Mouse (Mus musculus) limb, embryonic 13.5 days (tissue): ENCODE results near the gene Rad51b. TPM values are rescaled to one million over a fixed set of nuclear protein-coding genes. Genes with fewer than 3 reads are reported as not detected.

ENCODE experiments used
- ATAC-seq: fragments of 200-750 bp; cut with Nextera tagmentation; 2 replicates; pipeline ENCODE4 v1.8.0; 2017; ENCODE audit warnings: low read depth, moderate number of reproducible peaks, moderate TSS enrichment; ENCODE audit not compliant: low FRiP score
- H3K27ac ChIP-seq: fragments of 300-500 bp; sonication (generic); 2 replicates; pipeline ENCODE4 v1.5.1; 2015; ENCODE audit warnings: inconsistent platforms, mild to moderate bottlenecking, moderate library complexity
- H3K27me3 ChIP-seq: fragments of 300-500 bp; sonication (generic); 2 replicates; pipeline ENCODE4 v1.6.1; 2015; ENCODE audit warnings: mild to moderate bottlenecking, inconsistent platforms
- H3K36me3 ChIP-seq: fragments of 300-500 bp; sonication (generic); 2 replicates; pipeline ENCODE4 v1.6.1; 2015; ENCODE audit warnings: inconsistent platforms, mild to moderate bottlenecking, moderate library complexity
- H3K4me1 ChIP-seq: fragments of 300-500 bp; sonication (generic); 2 replicates; pipeline ENCODE4 v1.6.1; 2015; ENCODE audit warnings: inconsistent platforms
- H3K4me2 ChIP-seq: fragments of 300-500 bp; sonication (generic); replicated peaks from 2 replicates; pipeline ENCODE4 v1.6.1; 2015; ENCODE audit warnings: inconsistent platforms, mild to moderate bottlenecking, moderate library complexity
- H3K4me3 ChIP-seq: fragments of 300-500 bp; sonication (generic); 2 replicates; pipeline ENCODE4 v1.5.1; 2015; ENCODE audit warnings: moderate library complexity, mild to moderate bottlenecking, inconsistent platforms
- H3K9ac ChIP-seq: fragments of 300-500 bp; sonication (generic); 2 replicates; pipeline ENCODE4 v1.6.1; 2015; ENCODE audit warnings: mild to moderate bottlenecking, inconsistent platforms
- H3K9me3 ChIP-seq: fragments of 300-500 bp; sonication (generic); 2 replicates; pipeline ENCODE4 v1.6.1; 2016; ENCODE audit warnings: inconsistent platforms
- WGBS: fragments of 180-500 bp; shearing (Covaris S2); methylation state at CpG from one replicate; pipeline ENCODE4 v1.1.7; 2015; 5-methylcytosine and 5-hydroxymethylcytosine counted together
- polyA plus RNA-seq: library from polyadenylated mRNA; unstranded; fragments of >200 nt; fragmentation: Nextera tagmentation; extraction: Ambion mirVana; gene quantifications from 2 replicates; pipeline ENCODE4 v1.2.1, GENCODE M21; 2015

Gene Rad51b
- polyA plus RNA-seq, 1 experiment from 2014 or later: 7.6 TPM

GRCm38 (mm10) chr12:79842319-79842718 is 545.2 kb downstream of the Rad51b start:
- Histone ChIP-seq H3K4me1 (peaks cover 95% of the 10 kb centered on the region), H3K9me3 (no peaks in the 10 kb centered on the region), H3K9ac (no peak overlapping the region), H3K27me3 (no peaks in the 10 kb centered on the region), H3K36me3 (no peaks in the 10 kb centered on the region), H3K27ac (peak overlapping the region; percentile 69), H3K4me2 (no peak overlapping the region), H3K4me3 (no peak overlapping the region)
- WGBS: 32% methylated on average over 7 of the region's 7 CpGs
- peak; percentile 49; the same call in 1 of the 2 replicates for ATAC-seq

- H3K27ac ChIP-seq: peak overlapping the region; percentile 69; the same call in 1 of the 2 replicates
- no peaks in the 10 kb centered on the region for H3K36me3 ChIP-seq
- WGBS: 66% methylated on average over 11 of the region's 11 CpGs
- no peak overlapping the region; the same call in 1 of the 2 replicates for H3K9ac ChIP-seq
- ATAC-seq: no peak
- H3K9me3 ChIP-seq: no peaks in the 10 kb centered on the region
- no peak overlapping the region for H3K4me3 ChIP-seq
- H3K27me3 ChIP-seq: no peaks in the 10 kb centered on the region
- H3K4me2 ChIP-seq: no peak overlapping the region
- peaks cover 98% of the 10 kb centered on the region for H3K4me1 ChIP-seq
These were observed 545.9 kb downstream of the Rad51b start for GRCm38 (mm10) chr12:79843002-79843401.

- Histone ChIP-seq H3K4me3 (no peak overlapping the region), H3K27ac (peak overlapping the region; percentile 69; the same call in 1 of the 2 replicates), H3K4me2 (no peak overlapping the region), H3K36me3 (no peaks in the 10 kb centered on the region), H3K4me1 (peaks cover 98% of the 10 kb centered on the region), H3K9me3 (no peaks in the 10 kb centered on the region), H3K27me3 (no peaks in the 10 kb centered on the region), H3K9ac (no peak overlapping the region; the same call in 1 of the 2 replicates)
- no peak for ATAC-seq
- 25% methylated on average over 6 of the region's 6 CpGs for WGBS
These were observed 546.4 kb downstream of the Rad51b start for GRCm38 (mm10) chr12:79843496-79843895.

- WGBS: 13% methylated on average over 7 of the region's 7 CpGs
- H3K36me3 ChIP-seq: no peaks in the 10 kb centered on the region
- H3K4me3 ChIP-seq: no peak overlapping the region
- no peaks in the 10 kb centered on the region for H3K27me3 ChIP-seq
- 0 out of 2 replicates have a peak overlapping the region, but pooled peaks have one; percentile 4 for H3K4me2 ChIP-seq
- H3K27ac ChIP-seq: peak overlapping the region; percentile 85
- peak; percentile 41 for ATAC-seq
- H3K4me1 ChIP-seq: peaks cover 88% of the 10 kb centered on the region
- no peak overlapping the region for H3K9ac ChIP-seq
- no peaks in the 10 kb centered on the region for H3K9me3 ChIP-seq
These were observed 549.4 kb downstream of the Rad51b start for GRCm38 (mm10) chr12:79846247-79847151.

DNA sequence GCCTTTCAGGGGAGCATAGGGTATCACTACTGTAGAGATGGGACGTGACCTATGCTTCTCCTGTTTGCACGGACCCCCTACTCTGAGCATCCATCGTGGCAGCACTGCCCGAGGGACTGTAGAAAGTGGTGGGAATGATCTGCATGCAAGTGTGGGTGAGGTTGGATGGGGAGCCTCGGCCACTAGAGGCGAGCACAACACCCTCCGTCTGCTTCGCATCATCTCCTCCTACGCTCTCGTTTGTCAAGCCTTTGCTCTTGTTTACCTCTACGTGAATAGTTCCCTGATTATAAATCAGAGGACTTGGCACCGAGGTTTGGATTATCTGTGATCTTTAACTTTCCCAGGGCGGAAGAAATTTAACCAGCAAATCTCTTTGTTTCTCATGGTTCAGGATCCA is 551.5 kb downstream of the Rad51b start:
- peak overlapping the region; percentile 49; the same call in 1 of the 2 replicates for H3K27ac ChIP-seq

DNA sequence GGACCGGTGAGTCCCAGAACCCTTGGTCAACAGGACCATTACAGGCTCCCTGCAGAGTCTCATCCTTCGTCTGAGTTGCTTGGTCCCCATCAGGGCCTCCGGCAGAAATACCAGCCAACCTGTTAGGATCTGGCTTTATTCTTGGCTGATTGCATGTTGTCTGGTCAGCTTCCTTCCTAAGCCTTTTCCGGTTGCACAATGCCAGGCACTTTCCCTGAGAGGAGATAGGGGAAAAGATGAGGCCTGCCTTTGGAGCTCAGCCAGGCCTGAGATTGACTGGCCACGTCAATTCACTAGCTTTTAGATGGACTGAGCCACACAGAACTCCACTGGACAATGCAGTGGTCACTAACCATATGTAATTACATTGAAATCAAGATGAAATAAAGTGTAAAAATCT is 552.9 kb downstream of the Rad51b start:
- Histone ChIP-seq H3K4me1 (peaks cover 65% of the 10 kb centered on the region), H3K27ac (no peak overlapping the region)

More for the DNA sequence above, 551.5 kb downstream of the Rad51b start:
- peaks cover 5% of the 10 kb centered on the region for H3K9me3 ChIP-seq
- no peaks in the 10 kb centered on the region for H3K36me3 ChIP-seq
- no peak overlapping the region for H3K4me2 ChIP-seq
- no peak for ATAC-seq
- H3K4me1 ChIP-seq: peaks cover 70% of the 10 kb centered on the region
- WGBS: 39% methylated on average over 13 of the region's 13 CpGs
- H3K4me3 ChIP-seq: no peak overlapping the region
- no peak overlapping the region for H3K9ac ChIP-seq
- H3K27me3 ChIP-seq: no peaks in the 10 kb centered on the region

DNA sequence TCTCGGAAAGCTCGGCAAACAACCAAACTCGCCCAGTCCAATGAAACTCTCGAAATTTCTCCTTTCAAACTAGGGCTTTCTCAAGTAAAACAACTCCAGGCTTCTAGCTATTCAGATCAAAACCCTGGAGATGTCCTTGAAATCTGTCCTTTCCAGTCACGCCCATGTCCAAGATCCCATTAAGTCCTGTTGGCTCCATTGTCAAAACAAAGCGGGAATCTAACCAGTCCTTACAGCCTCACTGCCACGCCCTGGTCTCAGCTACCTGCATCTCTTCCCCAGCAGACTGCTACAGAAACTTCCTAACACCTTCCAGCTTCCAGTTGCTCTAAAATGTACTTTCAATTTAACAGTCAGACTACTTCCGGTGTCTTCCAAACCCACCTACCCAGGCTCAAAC is 554.8 kb downstream of the Rad51b start:
- ATAC-seq: no peak
- Histone ChIP-seq H3K9me3 (peaks cover 5% of the 10 kb centered on the region), H3K36me3 (no peaks in the 10 kb centered on the region), H3K4me3 (no peak overlapping the region), H3K9ac (no peak overlapping the region), H3K4me2 (no peak overlapping the region), H3K27me3 (no peaks in the 10 kb centered on the region), H3K27ac (no peak overlapping the region), H3K4me1 (peaks cover 65% of the 10 kb centered on the region)
- 93% methylated on average over 8 of the region's 8 CpGs for WGBS

More for the DNA sequence above, 552.9 kb downstream of the Rad51b start:
- Histone ChIP-seq H3K36me3 (no peaks in the 10 kb centered on the region), H3K9ac (no peak overlapping the region), H3K9me3 (peaks cover 5% of the 10 kb centered on the region), H3K27me3 (no peaks in the 10 kb centered on the region), H3K4me2 (no peak overlapping the region), H3K4me3 (no peak overlapping the region)
- 72% methylated on average over 5 of the region's 5 CpGs for WGBS
- ATAC-seq: no peak

- Histone ChIP-seq H3K9me3 (peaks cover 5% of the 10 kb centered on the region), H3K4me2 (no peak overlapping the region), H3K4me3 (no peak overlapping the region), H3K9ac (no peak overlapping the region), H3K36me3 (no peaks in the 10 kb centered on the region), H3K27ac (no peak overlapping the region), H3K27me3 (no peaks in the 10 kb centered on the region), H3K4me1 (peaks cover 65% of the 10 kb centered on the region)
- 96% methylated on average over 4 of the region's 4 CpGs for WGBS
- no peak for ATAC-seq
These were observed 555.5 kb downstream of the Rad51b start for GRCm38 (mm10) chr12:79852606-79853005.

- H3K27me3 ChIP-seq: no peaks in the 10 kb centered on the region
- no peak overlapping the region for H3K4me2 ChIP-seq
- WGBS: 63% methylated on average over 5 of the region's 5 CpGs
- peaks cover 5% of the 10 kb centered on the region for H3K9me3 ChIP-seq
- no peak overlapping the region for H3K4me3 ChIP-seq
- H3K27ac ChIP-seq: no peak overlapping the region
- H3K36me3 ChIP-seq: no peaks in the 10 kb centered on the region
- peaks cover 63% of the 10 kb centered on the region for H3K4me1 ChIP-seq
- no peak overlapping the region for H3K9ac ChIP-seq
- ATAC-seq: no peak
These were observed 556.9 kb downstream of the Rad51b start for GRCm38 (mm10) chr12:79853901-79854490.

DNA sequence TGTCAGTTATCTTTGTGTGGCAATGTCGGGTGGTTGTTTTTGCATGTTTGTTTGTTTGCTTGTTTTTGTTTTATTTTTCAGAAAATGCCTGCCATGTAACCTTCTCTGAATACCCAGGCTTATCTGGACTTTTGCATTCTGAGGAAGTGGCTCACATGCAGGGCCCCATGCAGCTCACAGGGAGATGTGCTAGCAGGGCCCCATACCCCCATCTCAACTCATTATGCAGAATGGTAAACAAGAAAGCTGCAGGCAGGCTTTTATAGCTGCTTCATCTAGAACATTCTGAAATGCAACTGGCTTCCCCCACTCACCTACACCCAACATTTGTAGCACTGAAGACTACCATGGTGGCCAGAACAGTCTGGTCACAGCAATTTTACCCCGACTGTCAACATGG is 557.4 kb downstream of the Rad51b start:
- Histone ChIP-seq H3K9me3 (peaks cover 5% of the 10 kb centered on the region), H3K9ac (no peak overlapping the region), H3K27ac (no peak overlapping the region), H3K27me3 (no peaks in the 10 kb centered on the region), H3K4me3 (no peak overlapping the region), H3K4me2 (no peak overlapping the region), H3K4me1 (peaks cover 64% of the 10 kb centered on the region), H3K36me3 (no peaks in the 10 kb centered on the region)
- ATAC-seq: no peak
- WGBS: 85% methylated on average over 2 of the region's 2 CpGs

DNA sequence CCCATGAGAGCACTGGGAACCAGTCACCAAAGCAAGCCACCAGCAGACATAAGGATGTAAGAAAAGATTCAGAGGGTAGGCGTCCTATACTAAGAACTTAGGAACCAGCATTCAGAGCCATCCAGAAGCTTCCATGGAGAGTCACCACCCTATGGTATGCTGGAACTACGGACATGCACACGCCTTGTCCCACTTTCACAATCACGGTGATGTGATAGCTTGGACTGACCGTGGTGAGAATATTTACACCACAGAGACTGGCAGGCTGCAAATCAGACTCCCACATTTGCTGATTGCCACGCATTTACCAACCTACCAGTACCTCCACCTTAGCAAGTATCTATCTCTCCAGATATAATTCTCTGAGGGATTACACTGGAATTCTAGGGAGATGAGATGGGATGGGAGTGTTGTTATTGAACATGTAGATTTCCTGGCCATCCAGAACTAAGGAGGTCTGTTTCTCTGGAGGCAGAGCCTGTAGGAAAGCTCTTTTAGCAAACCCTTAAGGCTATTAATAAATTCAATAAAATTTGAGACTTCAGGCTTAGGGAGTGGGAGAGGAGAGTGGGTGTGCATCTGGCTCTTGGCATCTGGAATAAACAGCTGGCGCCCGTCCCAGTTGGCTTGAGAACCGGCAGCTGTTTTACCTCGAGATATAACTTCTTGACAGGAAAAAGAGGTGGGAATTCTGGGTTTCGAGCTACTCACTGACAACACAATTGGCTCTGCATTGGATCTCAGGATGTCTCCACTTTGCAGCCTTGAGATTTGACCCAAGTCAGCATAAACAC is 559.2 kb downstream of the Rad51b start:
- H3K36me3 ChIP-seq: no peaks in the 10 kb centered on the region
- ATAC-seq: peak; percentile 84
- WGBS: 44% methylated on average over 11 of the region's 11 CpGs
- no peaks in the 10 kb centered on the region for H3K27me3 ChIP-seq
- H3K4me3 ChIP-seq: no peak overlapping the region
- H3K9me3 ChIP-seq: peaks cover 5% of the 10 kb centered on the region
- 0 out of 2 replicates have a peak overlapping the region, but pooled peaks have one; percentile 2 for H3K4me2 ChIP-seq
- peaks cover 65% of the 10 kb centered on the region for H3K4me1 ChIP-seq
- peak overlapping the region; percentile 73 for H3K27ac ChIP-seq
- H3K9ac ChIP-seq: no peak overlapping the region

GRCm38 (mm10) chr12:79857704-79858103 is 560.6 kb downstream of the Rad51b start:
- Histone ChIP-seq H3K4me1 (peaks cover 60% of the 10 kb centered on the region), H3K9me3 (peaks cover 6% of the 10 kb centered on the region), H3K4me3 (no peak overlapping the region), H3K27me3 (no peaks in the 10 kb centered on the region), H3K9ac (no peak overlapping the region), H3K4me2 (no peak overlapping the region), H3K27ac (no peak overlapping the region), H3K36me3 (no peaks in the 10 kb centered on the region)
- no peak for ATAC-seq
- 73% methylated on average over 6 of the region's 6 CpGs for whole genome bisulfite sequencing
